Mouse (Mus musculus) hindbrain, embryonic 15.5 days (tissue): Measurements from ENCODE around the gene Snx32. TPM values are rescaled to one million over a fixed set of nuclear protein-coding genes. Genes with fewer than 3 reads are reported as not detected.

ENCODE experiments used
- ATAC-seq: fragments of 200-750 bp; cut with Nextera tagmentation; 2 replicates; pipeline ENCODE4 v1.8.0; 2017; ENCODE audit warnings: low read depth, moderate number of reproducible peaks, moderate TSS enrichment; ENCODE audit not compliant: low FRiP score
- H3K27ac ChIP-seq: fragments of 300-500 bp; sonication (generic); replicated peaks from 2 replicates; pipeline ENCODE4 v1.5.1; 2015; ENCODE audit warnings: mild to moderate bottlenecking, inconsistent platforms
- H3K27me3 ChIP-seq: fragments of 300-500 bp; sonication (generic); 2 replicates; pipeline ENCODE4 v1.6.1; 2015; ENCODE audit warnings: control low read depth, inconsistent platforms
- H3K36me3 ChIP-seq: fragments of 300-500 bp; sonication (generic); 2 replicates; pipeline ENCODE4 v1.6.1; 2015; ENCODE audit warnings: control low read depth, inconsistent platforms
- H3K4me1 ChIP-seq: fragments of 300-500 bp; sonication (generic); replicated peaks from 2 replicates; pipeline ENCODE4 v1.6.1; 2015; ENCODE audit warnings: control low read depth, inconsistent platforms
- H3K4me2 ChIP-seq: fragments of 300-500 bp; sonication (generic); 2 replicates; pipeline ENCODE4 v1.6.1; 2015; ENCODE audit warnings: moderate library complexity, mild to moderate bottlenecking, inconsistent platforms
- H3K4me3 ChIP-seq: fragments of 300-500 bp; sonication (generic); 2 replicates; pipeline ENCODE4 v1.5.1; 2015; ENCODE audit warnings: mild to moderate bottlenecking, inconsistent platforms
- H3K9ac ChIP-seq: fragments of 300-500 bp; sonication (generic); 2 replicates; pipeline ENCODE4 v1.6.1; 2015; ENCODE audit warnings: inconsistent platforms
- H3K9me3 ChIP-seq: fragments of 300-500 bp; sonication (generic); 2 replicates; pipeline ENCODE4 v1.6.1; 2016; ENCODE audit warnings: control low read depth, inconsistent platforms
- WGBS: fragments of 180-500 bp; shearing (Covaris S2); methylation state at CpG from one replicate; pipeline ENCODE4 v1.1.7; 2015; 5-methylcytosine and 5-hydroxymethylcytosine counted together
- polyA plus RNA-seq: library from polyadenylated mRNA; unstranded; fragments of >200 nt; fragmentation: Nextera tagmentation; extraction: Ambion mirVana; gene quantifications from 2 replicates; pipeline ENCODE4 v1.2.1, GENCODE M21; 2015

Gene Snx32
- polyA plus RNA-seq, 1 experiment from 2014 or later: 99.8 TPM

DNA sequence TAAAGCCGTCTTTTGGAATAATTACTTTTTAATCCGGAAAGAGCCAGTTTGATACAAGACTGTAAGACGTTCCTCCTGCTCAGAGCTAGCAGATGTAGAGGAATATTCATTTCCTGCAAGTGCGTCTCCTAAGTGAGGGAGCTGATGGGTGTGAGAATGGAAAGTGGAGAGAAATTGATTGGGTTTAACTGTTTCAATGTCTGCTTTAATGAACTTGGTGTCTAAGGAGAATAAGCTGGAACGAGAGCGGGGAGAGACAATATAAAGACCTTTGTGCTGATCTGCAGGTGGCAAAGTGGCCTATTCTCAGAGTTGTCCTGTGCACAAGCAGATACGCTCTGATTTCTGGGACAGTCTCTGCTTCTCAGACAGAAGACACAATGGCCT is 19.8 kb upstream of the Snx32 start:
- ATAC-seq: no peak
- no peaks in the 10 kb centered on the region for H3K9me3 ChIP-seq
- peak overlapping the region; percentile 47 for H3K4me2 ChIP-seq
- H3K36me3 ChIP-seq: no peaks in the 10 kb centered on the region
- 0 out of 2 replicates have a peak, but pooled peaks cover 5% of the 10 kb centered on the region for H3K27me3 ChIP-seq
- H3K9ac ChIP-seq: no peak overlapping the region
- WGBS: 14% methylated on average over 7 of the region's 7 CpGs
- peaks cover 12% of the 10 kb centered on the region for H3K4me1 ChIP-seq
- no peak overlapping the region for H3K4me3 ChIP-seq
- H3K27ac ChIP-seq: no peak overlapping the region

DNA sequence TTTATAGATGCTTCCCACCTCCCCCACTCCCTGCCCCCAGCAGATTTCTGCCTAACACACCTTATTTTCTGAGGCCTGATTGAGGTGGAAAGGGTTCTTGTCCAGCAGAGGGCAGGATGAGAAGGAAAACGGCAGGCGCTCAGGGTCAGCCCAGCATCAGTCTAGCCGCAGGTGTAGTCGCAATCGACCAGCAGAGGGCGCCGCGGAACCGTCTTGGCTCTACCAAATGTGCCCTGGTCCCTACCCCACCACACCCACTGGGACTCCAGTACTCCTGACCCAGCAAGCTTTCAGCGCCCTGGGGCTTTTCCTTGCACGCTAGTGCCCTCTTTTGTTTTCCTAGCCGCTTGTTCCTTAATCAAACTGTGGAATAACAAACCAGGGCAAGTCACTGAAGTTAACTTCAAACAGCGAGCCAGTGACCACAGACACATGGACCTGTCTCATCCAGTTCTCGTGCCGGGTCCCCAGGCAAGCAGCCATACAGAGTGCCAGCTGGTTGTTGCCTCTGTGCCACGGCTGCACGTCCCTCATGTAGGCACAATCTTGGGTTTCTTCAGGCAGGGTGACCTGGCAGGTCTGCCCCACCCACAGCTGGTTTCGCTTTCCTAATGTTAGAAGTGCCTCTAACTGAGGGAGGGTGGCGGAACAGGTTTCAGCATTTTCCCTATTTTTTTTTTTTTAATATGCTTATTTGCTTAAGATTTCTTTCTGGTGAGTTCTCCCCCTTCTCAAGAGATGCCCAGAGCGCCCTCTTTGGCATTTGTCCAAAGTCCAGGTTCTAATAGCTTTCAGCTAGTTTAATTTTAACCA is 19.2 kb upstream of the Snx32 start:
- peak overlapping the region; percentile 47 for H3K4me2 ChIP-seq
- 10% methylated on average over 20 of the region's 20 CpGs for WGBS
- peak; percentile 89 for ATAC-seq

DNA sequence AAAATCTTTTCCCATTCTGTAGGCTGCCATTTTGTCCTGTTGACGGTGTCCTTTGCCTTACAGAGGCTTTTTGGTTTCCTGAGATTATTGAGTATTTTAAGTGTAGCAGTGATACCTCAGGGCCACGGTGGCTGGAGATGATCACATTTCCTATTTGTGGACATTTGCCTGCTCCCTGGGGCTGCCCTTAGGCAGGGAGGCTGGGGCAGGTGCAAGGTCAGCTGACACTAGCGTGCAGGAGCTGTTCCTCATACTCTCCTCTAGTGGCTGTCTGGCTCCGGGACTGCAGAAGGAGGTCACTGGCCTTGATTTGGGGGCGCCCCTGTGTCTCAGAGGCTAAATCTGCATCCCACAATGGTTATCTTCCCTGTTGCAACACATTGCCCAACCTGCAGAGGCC is 14.9 kb upstream of the Snx32 start:
- Histone ChIP-seq H3K27ac (no peak overlapping the region), H3K4me1 (peaks cover 9% of the 10 kb centered on the region), H3K9ac (no peak overlapping the region), H3K36me3 (no peaks in the 10 kb centered on the region), H3K4me2 (no peak overlapping the region), H3K9me3 (no peaks in the 10 kb centered on the region), H3K4me3 (no peak overlapping the region), H3K27me3 (no peaks in the 10 kb centered on the region)
- no peak for ATAC-seq
- 80% methylated on average over 5 of the region's 5 CpGs for WGBS

More for the DNA sequence above, 19.2 kb upstream of the Snx32 start:
- H3K27ac ChIP-seq: 0 out of 2 replicates have a peak overlapping the region, but pooled peaks have one; percentile 42
- peaks cover 12% of the 10 kb centered on the region for H3K4me1 ChIP-seq
- no peak overlapping the region for H3K9ac ChIP-seq
- no peaks in the 10 kb centered on the region for H3K36me3 ChIP-seq
- peak overlapping the region; percentile 16 for H3K4me3 ChIP-seq
- H3K27me3 ChIP-seq: 0 out of 2 replicates have a peak, but pooled peaks cover 5% of the 10 kb centered on the region
- H3K9me3 ChIP-seq: no peaks in the 10 kb centered on the region

DNA sequence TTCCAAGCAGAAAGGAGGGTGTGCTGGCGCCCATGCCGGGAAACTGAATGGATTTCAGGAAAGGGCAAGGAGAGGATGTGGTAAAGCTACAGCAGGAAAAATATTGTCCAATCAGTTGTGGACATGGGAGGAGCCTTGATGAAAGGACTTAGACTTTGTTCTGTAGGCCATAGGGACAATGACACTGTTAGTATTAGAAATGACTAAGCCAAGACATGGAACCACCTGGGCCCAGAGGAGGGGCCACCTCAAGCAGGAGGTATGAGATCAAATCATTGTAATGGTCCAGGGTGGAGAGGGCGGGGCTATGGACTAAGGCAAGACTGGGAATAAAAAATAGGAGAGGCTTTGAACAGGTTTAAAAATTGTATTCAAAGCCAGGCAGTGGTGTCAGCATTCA is 8.4 kb upstream of the Snx32 start:
- Histone ChIP-seq H3K27me3 (no peaks in the 10 kb centered on the region), H3K4me1 (no peaks in the 10 kb centered on the region), H3K9me3 (no peaks in the 10 kb centered on the region), H3K27ac (no peak overlapping the region), H3K36me3 (no peaks in the 10 kb centered on the region), H3K4me2 (no peak overlapping the region), H3K4me3 (no peak overlapping the region), H3K9ac (no peak overlapping the region)
- 92% methylated on average over 3 of the region's 3 CpGs for WGBS
- ATAC-seq: no peak

DNA sequence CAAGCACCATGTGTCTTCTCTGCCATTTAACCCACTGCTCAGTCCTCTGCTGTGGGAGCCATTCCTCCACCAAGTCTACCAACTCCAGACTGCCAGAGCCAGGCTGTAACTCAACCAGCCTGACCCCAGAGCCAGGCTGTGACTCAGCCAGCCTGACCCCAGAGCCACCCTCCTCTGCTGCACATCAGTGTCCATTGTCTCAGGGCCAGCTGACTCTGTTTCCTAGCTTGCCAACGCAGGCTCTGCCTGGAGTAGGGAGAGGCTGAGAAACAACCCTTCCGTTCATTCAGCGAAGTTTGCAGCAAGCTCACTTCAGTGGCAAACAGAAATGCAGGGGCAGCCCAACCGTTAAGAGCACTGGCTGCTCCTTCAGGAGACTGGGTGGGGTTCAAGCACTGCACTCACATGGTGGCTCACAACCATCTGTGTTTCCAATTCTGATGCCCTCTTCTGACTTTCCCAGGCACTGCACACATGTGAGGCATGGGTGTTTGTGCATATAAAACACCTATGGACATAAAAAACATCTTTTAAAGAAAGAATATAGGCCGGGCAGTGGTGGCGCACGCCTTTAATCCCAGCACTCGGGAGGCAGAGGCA is 6.7 kb upstream of the Snx32 start:
- Histone ChIP-seq H3K27me3 (no peaks in the 10 kb centered on the region), H3K9ac (no peak overlapping the region), H3K36me3 (no peaks in the 10 kb centered on the region), H3K9me3 (no peaks in the 10 kb centered on the region), H3K4me3 (no peak overlapping the region), H3K27ac (no peak overlapping the region), H3K4me2 (no peak overlapping the region), H3K4me1 (peaks cover 7% of the 10 kb centered on the region; the same call in 1 of the 2 replicates)
- 80% methylated on average over 8 of the region's 8 CpGs for WGBS
- no peak for ATAC-seq

DNA sequence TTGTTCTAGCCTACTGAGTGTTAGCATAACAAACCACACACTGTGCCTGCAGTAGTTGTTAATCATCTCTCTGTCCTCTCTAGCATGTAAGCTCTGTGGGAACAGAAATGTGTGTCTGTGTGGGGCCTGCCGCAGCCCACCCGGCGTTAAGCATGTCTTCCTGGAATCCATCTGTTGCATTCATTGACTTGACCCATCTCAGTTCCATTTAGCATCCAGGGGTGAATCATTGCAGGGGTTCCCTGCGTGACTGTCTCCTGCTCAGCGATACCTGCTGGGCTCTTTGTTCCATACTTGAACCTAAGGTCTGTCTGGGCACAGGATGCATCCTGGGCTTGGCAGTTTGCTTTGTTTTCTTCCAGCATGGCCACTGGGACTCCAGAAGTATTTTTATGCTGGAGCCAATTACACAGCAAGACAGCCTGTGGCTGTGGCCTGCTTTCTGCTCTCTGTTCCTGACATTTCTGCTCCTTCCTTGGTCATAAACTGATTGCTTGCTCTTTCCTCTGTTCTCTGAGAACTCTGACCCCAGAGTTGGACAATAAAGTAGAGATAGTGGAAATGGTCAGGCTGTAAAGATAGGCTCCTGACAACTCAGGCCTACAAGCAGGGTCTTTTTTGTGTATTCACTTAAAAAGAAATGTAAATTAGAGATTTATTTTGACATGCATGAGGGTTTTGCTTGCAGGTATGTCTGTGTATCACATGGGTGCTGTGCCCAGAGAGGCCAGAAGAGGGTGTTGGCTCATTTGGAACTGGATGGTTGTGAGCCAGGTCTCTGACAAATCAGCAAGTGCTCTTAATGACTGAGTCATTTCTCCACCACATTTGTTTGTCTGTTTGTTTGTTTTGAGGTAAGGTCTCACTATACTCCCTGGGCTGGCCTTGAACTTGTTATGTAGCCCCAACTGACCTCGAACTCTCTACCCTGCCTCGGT is 5.8 kb upstream of the Snx32 start:
- H3K4me1 ChIP-seq: peaks cover 13% of the 10 kb centered on the region
- H3K9ac ChIP-seq: no peak overlapping the region
- H3K27ac ChIP-seq: no peak overlapping the region
- no peaks in the 10 kb centered on the region for H3K9me3 ChIP-seq
- no peak overlapping the region for H3K4me3 ChIP-seq
- H3K4me2 ChIP-seq: no peak overlapping the region
- no peak for ATAC-seq
- no peaks in the 10 kb centered on the region for H3K36me3 ChIP-seq
- H3K27me3 ChIP-seq: no peaks in the 10 kb centered on the region
- WGBS: 66% methylated on average over 7 of the region's 7 CpGs

DNA sequence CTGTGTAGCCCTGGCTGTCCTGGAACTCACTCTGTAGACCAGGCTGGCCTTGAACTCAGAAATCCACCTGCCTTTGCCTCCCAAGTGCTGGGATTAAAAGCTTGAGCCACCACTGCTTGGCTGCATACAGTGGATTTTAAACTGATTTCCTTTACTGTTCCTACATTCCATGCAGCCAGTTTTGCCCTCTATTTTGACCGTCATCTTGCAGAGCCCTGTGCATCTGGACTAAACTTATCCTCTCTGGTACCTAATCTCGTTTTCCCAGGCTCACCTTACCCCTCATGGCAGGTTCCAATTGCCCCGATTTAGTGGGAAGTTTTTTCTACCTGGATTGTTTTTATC is 2.6 kb upstream of the Snx32 start:
- no peaks in the 10 kb centered on the region for H3K27me3 ChIP-seq
- 87% methylated on average over 3 of the region's 3 CpGs for WGBS

DNA sequence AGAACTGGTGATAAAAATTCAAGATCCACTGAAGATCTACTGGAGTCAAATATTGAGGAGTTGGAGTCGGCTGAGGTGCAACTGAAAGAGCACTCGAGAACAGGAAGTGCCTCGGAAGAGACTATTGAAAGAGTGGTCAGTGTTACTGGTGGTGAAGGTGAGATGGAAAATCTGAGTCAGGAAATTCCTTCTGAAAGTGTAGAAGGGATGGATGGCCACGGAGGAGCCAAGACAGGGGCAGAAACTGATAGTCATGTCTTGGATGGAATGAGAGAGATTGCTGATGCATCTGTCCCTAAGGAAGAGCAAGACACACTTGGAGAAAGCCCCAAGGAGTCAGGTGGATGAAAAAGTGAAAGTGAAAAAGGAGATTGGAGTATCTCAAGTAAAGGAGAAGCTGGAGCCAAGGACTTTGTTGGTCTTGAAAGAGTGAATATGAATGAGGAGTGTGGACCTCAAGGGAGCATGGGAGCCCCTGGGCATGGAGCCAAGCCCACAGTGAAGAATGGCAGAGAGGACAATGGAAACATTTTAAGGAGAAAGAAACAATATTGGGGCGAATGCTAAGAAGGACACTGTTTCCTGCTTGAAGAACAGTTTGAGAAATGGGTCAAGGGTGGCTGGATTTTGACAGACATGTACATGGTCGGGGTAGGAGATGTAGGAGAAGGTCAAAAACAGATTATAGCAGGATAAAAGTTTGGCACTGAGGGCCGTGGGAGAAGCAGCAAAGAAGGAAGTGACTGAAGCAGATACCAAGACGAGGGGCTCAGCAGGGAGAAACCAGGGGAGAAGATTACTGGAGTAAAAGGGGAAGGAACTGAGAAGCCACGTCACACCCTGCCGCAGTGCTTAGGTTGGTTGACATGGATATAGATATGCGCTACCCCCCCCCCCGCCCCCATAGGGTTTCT is 2.0 kb upstream of the Snx32 start:
- H3K4me3 ChIP-seq: no peak overlapping the region
- peaks cover 30% of the 10 kb centered on the region for H3K4me1 ChIP-seq
- no peaks in the 10 kb centered on the region for H3K27me3 ChIP-seq
- WGBS: 78% methylated on average over 12 of the region's 12 CpGs
- ATAC-seq: no peak
- H3K36me3 ChIP-seq: no peaks in the 10 kb centered on the region
- H3K9ac ChIP-seq: no peak overlapping the region
- peak overlapping the region; percentile 5 for H3K4me2 ChIP-seq
- no peak overlapping the region for H3K27ac ChIP-seq
- no peaks in the 10 kb centered on the region for H3K9me3 ChIP-seq

More for the DNA sequence above, 2.6 kb upstream of the Snx32 start:
- H3K4me3 ChIP-seq: no peak overlapping the region
- H3K4me1 ChIP-seq: peaks cover 30% of the 10 kb centered on the region
- no peaks in the 10 kb centered on the region for H3K9me3 ChIP-seq
- no peaks in the 10 kb centered on the region for H3K36me3 ChIP-seq
- no peak overlapping the region for H3K9ac ChIP-seq
- ATAC-seq: no peak
- H3K27ac ChIP-seq: no peak overlapping the region
- no peak overlapping the region for H3K4me2 ChIP-seq

DNA sequence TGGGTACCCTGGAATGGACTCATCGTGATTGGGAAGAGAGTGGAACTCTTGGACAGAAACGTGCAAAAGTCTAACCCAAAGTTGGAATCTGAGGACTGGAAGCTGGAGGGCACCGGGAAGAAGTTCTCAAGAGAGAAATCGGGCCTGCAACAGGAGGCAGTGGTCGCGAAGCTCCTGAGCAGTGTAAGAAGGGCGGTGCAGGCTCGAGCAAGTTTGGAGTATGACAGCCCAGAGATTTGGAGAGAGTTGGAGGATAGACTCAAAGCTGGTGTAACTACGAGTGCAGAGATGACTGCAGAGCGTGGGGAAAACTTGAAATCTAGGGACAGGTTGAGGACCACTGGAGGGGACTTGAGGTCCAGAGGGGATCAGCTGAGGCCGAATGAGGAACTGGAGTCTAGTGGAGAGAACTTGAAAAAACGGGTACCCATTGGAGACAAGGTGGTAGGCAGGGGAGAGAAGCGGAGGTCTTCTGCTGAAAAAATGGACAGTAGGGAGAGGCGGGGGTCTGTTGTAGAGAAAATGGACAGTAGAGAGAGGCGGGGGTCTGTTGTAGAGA is 815 bp upstream of the Snx32 start:
- Histone ChIP-seq H3K9ac (peak overlapping the region; percentile 45), H3K27ac (peak overlapping the region; percentile 77), H3K4me3 (peak overlapping the region; percentile 46), H3K36me3 (no peaks in the 10 kb centered on the region), H3K4me2 (peak overlapping the region; percentile 87), H3K4me1 (peaks cover 30% of the 10 kb centered on the region), H3K27me3 (no peaks in the 10 kb centered on the region), H3K9me3 (no peaks in the 10 kb centered on the region)
- ATAC-seq: no peak
- WGBS: 53% methylated on average over 15 of the region's 15 CpGs

DNA sequence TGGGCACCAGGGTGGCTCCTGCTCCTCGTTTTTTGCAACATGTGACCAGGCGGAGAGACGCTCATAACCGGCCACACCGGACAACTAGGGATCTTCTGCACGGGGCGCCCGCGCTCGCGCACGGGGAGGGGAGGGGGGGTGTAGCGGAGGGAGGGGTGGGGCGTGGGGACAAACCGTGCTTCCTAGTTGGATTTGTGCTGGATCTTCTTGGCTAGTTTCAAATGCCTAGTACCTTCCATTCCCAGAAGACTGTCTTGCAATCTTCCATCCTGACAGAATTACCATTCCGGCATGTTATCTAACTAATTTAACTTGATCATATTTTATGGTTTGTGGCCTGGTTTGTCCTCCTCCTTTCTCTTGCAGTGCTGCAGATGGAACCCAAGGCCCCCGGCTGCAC is 6.7 kb downstream of the Snx32 start, which contains the start of gene 1700020D05Rik:
Gene 1700020D05Rik (minus strand): TSS at position 101 of the 400 bp plus-strand sequence.
- Histone ChIP-seq H3K4me1 (no peaks in the 10 kb centered on the region; the same call in 1 of the 2 replicates), H3K4me2 (no peak within 1 kb of the TSS), H3K9ac (no peak within 1 kb of the TSS), H3K27me3 (no peaks in the 10 kb centered on the region), H3K9me3 (no peaks in the 10 kb centered on the region), H3K4me3 (no peak within 1 kb of the TSS), H3K36me3 (peaks cover 5% of the 10 kb centered on the region; the same call in 1 of the 2 replicates), H3K27ac (no peak within 1 kb of the TSS)
- ATAC-seq: no peak
- 54% methylated on average over 17 of the region's 17 CpGs for WGBS
